Mouse (Mus musculus) subcutaneous adipose tissue, adult 2 months (tissue): ENCODE data around the gene Fam47e. TPM values are rescaled to one million over a fixed set of nuclear protein-coding genes. Genes with fewer than 3 reads are reported as not detected.

Experiments
- polyA plus RNA-seq: library from polyadenylated mRNA; depleted of rRNA; stranded (reverse); fragments of >200 nt; gene quantifications from 2 replicates; pipeline ENCODE4 v1.2.3, GENCODE M21; 2012; ENCODE audit warnings: low replicate concordance; rRNA removed

Fam47e gene
- not detected in 2 replicates for polyA plus RNA-seq

DNA sequence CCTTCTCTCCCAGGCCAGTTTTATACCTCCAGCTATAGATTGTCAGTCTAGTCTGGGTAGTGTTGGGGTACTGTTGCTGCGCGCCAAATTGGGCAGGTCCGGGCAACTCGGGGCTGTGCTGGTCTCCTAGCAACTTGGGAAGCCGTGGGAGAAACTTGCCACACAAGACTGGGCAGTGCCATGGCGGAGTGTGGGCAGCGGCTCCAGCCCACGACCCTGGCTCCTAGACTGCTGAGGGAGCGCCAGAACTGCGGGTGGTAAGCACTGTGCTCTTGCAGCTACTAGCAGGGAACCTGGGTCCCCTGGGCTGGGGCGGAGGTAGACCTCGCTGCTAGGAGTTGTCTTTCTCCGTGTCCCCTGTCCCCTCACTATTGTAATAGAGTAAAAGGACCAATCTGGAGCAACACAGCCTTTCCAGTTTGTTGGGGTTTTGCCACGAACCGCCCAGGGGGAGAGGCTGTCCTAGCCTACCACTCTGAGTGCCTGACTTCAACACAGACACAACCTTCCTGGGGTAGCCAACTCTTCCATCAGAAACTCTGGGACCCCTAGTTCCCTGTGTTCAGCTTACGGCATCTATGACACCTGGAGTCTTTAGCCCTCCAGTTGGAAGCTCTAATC lies at the start of gene Fam47e:
Gene Fam47e, plus strand, starts transcription at position 179 of the 621 bp plus-strand sequence.

DNA sequence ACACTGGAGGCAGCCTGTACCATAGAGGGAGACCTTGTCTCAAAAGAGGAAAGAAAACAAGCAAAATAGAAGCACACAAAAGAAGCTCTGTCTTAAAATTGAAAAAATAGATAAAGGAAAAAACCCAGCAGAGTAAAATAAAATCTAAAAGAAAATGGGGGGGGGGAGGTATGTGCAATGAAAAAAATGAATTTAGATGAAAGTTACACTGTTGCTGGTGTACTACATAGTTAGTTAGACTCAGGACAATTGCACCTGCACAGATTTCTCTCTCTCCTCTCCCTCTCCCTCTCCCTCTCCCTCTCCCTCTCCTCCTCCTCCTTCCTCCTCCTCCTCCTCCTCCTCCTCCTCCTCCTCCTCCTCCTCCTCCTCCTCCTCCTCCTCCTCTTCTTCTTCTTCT lies 48.1 kb upstream of the Fam47e start, which contains the start of gene Scarb2:
Gene Scarb2, minus strand, starts transcription at position 101 of the 400 bp plus-strand sequence.

DNA sequence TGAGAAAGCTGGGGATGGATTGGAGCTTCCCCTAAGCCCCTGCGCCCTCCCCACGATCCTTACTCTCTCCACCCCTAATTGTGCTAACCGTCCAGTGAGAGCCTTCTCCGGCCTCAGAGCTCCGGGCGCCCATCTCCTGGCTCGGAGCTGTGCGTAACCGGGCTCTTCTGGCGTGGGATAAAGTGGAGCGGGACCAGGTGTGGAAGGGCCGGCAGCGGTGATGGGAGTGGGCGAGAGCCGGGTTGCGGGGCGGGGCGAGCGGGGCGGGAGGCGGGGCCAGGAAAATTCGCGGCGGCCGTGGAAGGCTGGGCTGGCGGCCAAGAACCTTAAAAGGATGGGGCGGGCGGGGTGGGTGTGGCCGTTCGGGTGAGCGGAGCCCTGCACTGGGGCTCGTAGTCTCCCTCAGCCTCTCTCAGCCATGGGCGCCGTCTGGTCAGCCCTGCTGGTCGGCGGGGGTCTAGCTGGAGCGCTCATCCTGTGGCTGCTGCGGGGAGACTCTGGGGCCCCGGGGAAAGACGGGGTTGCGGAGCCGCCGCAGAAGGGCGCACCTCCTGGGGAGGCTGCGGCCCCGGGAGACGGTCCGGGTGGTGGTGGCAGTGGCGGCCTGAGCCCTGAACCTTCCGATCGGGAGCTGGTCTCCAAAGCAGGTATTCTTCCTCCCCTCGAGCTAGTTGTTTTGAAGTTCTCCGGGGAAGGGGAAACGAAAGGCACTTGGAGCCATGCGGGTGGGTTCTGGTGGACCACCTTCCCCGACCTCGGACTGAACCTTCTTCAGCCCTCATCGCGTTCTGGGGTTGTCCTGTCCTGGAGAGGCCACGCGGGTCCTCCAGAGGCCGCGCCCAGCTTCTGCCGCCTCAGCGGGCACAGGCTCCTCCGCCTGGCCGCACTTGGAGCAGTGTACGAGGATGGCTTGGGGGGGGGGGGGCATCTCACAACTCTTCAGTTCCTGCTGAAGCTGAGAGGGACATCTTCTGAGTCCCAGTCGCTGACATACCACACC lies 48.1 kb downstream of the Fam47e start, which contains the start of gene Stbd1:
Gene Stbd1, plus strand, starts transcription at position 351 of the 1,000 bp plus-strand sequence.

Other genes with a start within 250 kb of the Fam47e start
- gene Sdad1, start 244.6 kb upstream of the Fam47e start, polyA plus RNA-seq, result 6.8 and 20.1 TPM in 2 replicates
- 53.5 and 114 TPM in 2 replicates for gene Cxcl9, start 227.0 kb upstream of the Fam47e start, polyA plus RNA-seq
- 70.1 and 260 TPM in 2 replicates for gene Art3, start 223.2 kb upstream of the Fam47e start, polyA plus RNA-seq
- 7.9 and 14.3 TPM in 2 replicates for gene Cxcl10, start 206.2 kb upstream of the Fam47e start, polyA plus RNA-seq
- 21.8 and 36.5 TPM in 2 replicates for gene Nup54, start 119.8 kb upstream of the Fam47e start, polyA plus RNA-seq
- gene Scarb2, start 48.2 kb upstream of the Fam47e start, polyA plus RNA-seq, result 32.0 and 36.5 TPM in 2 replicates
- 4.0 and 8.9 TPM in 2 replicates for gene Stbd1, start 48.0 kb downstream of the Fam47e start, polyA plus RNA-seq
- 0.14 TPM in 2 replicates for gene Ccdc158, start 120.2 kb downstream of the Fam47e start, polyA plus RNA-seq
- 2.7 and 8.3 TPM in 2 replicates for gene Shroom3, start 128.4 kb downstream of the Fam47e start, polyA plus RNA-seq